Mouse (Mus musculus): ENCODE results near the gene Fbxl17. TPM values are rescaled to one million over a fixed set of nuclear protein-coding genes. Genes with fewer than 3 reads are reported as not detected.
A peak's percentile ranks its signal among the peaks of the same experiment; 100 is the strongest.

Fbxl17 gene
- total RNA-seq, 2 experiments from 2014 or later, result 53.7 to 55.0 TPM

DNA sequence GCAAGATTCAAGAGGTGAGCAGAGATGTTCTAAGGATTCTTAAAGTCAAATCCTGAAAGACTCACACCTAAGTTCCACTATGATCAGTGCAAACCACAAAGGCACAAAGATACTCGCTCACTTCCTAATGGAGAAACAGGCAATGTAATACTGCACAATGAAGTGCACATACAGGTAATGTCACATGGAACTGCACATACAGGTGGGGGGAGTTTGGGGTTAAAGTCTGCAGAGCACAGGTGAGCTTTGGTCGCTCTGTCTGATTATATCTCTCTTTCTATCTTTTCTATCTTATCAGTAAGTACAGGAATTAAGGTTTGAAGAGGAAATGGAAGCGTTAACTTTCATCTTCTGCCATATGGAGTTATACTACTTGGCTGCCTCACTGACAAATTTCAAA, 158.6 kb downstream of the Fbxl17 start:
- no peak for DNase-seq (ENCODE audit: low spot score in 2 of 2)

- no peak for DNase-seq (ENCODE audit: low spot score in 2 of 2)
These were observed 170.9 kb downstream of the Fbxl17 start for GRCm38 (mm10) chr17:63328888-63329287.

DNA sequence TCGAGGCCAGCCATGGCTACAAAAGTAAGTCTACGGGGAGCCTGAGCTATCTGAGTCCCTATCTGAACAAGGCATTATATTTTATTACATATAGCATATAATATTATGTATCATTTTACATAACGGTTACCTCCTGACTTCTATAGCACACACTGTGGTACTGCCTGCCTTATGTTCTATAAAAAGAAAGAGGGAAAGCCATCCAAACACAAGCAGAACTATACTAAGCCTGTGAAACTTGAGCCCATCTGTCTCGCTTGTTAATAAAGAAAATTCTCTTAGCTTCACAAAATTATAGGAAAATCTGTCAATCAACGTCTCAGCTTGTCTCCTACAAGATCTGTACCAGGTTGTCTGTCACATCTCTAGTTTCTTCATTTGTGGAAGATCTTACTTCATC, 173.6 kb downstream of the Fbxl17 start:
- DNase-seq (ENCODE audit: low spot score in 2 of 2), result peak in 1 of 2 experiments; percentile 32

GRCm38 (mm10) chr17:63324672-63325071, 175.1 kb downstream of the Fbxl17 start:
- DNase-seq (ENCODE audit: low spot score in 2 of 2), result no peak

DNA sequence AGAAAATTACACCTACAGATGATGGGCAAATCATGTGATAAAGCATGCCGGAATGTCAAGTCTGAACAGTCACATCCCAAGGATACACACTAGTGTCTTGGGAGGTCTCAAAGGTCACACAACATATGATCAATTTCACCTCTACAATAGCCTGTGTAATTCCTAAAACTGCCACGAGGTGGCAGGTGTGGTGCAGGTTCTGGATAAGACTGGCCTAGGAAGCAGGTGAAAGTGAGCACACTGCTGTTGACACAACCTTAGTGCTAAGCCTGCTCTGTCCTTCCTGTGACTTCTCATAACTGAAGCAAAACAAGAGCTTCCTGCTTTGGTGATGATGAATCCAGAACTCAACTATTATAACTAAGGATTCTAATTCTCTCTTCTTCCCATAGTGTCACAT, 175.8 kb downstream of the Fbxl17 start:
- peak; percentile 28 to 84 for DNase-seq (ENCODE audit: low spot score in 2 of 2)

- no peak for DNase-seq (ENCODE audit: low spot score in 2 of 2)
These were observed 177.0 kb downstream of the Fbxl17 start for GRCm38 (mm10) chr17:63322846-63323245.

DNA sequence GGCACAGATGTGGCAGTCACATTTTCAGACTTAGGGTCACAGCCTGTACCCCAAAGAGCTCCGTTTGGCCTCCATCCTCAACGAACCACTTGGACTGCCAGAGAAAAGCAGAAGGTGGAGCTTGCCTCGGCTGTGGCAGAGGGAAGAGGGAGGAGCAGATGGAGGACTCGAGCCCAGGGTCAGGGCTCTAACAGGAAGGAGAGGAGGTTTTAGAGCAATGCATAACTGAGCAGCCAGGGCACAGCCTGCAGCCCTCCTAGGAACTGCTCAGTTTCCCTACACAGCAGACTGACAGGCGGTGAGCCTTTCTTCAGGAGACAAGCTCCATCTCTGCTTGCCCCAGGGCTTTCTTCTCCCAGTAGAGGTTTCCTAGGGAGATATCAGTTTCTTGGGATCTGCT, 178.5 kb downstream of the Fbxl17 start:
- DNase-seq (ENCODE audit: low spot score in 2 of 2), result no peak

DNA sequence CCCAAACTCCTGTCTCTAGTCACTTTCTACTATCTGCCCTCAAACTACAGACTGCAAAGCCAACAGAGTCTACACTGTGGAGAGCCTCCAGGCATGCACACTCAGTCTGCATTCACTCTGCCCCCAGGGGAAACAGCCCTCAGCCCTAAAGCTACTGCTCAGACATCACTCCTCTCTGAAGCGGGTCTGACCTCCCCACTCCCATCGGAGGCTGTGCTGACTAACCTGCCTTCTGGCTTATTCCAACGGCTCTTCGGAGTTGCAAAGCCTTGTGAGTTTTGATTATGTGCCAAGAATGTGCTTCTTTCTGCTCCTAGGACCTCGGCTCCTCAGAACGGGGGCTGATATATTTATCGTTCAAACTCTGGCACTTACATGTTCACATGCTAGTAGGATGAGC, 182.3 kb downstream of the Fbxl17 start:
- DNase-seq (ENCODE audit: low spot score in 2 of 2), result no peak

- DNase-seq (ENCODE audit: low spot score in 2 of 2), result no peak
These were observed 184.0 kb downstream of the Fbxl17 start for GRCm38 (mm10) chr17:63315646-63316480.

GRCm38 (mm10) chr17:63312804-63313203, 187.0 kb downstream of the Fbxl17 start:
- DNase-seq (ENCODE audit: low spot score in 2 of 2), result no peak

- no peak for DNase-seq (ENCODE audit: low spot score in 2 of 2)
These were observed 187.5 kb downstream of the Fbxl17 start for GRCm38 (mm10) chr17:63312330-63312729.

DNA sequence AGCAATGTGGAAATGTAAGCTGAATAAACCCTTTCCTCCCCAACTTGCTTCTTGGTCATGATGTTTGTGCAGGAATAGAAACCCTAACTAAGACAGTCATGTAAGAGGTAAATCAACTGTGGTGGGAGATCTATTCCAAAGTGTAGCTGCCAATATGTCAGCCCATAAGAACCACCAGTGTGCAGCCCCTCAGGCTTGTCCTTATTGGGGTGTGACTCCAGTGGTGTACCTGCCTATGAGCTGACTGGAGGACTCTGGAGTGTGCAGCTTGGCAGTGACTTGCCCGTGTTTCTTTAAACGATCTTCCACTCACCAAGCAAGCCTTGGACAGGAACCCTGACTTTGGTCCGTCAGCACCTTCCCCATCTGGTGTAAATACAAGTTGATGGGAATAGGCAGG, 188.2 kb downstream of the Fbxl17 start:
- no peak for DNase-seq (ENCODE audit: low spot score in 2 of 2)

DNA sequence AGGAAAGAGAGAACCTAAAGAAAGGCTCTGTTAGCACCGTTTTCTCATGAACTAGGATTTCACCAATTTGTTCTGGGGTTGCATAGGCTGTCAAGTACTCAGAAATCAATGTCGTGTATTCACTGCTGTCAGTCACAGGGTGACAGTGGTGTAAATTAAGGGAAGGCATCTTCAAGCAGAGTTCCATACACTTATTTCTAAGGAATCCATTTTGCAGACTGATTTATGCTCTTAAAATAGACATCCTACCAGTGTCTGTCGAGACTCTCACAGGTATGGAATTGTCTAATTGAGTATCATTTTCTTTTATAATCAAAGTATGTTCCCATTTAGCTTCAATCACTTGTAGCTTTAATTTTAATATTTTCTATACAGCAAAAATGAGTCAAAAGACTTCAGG, 189.8 kb downstream of the Fbxl17 start:
- DNase-seq (ENCODE audit: low spot score in 2 of 2), result no peak

GRCm38 (mm10) chr17:63303862-63304261, 196.0 kb downstream of the Fbxl17 start:
- no peak for DNase-seq (ENCODE audit: low spot score in 2 of 2)

DNA sequence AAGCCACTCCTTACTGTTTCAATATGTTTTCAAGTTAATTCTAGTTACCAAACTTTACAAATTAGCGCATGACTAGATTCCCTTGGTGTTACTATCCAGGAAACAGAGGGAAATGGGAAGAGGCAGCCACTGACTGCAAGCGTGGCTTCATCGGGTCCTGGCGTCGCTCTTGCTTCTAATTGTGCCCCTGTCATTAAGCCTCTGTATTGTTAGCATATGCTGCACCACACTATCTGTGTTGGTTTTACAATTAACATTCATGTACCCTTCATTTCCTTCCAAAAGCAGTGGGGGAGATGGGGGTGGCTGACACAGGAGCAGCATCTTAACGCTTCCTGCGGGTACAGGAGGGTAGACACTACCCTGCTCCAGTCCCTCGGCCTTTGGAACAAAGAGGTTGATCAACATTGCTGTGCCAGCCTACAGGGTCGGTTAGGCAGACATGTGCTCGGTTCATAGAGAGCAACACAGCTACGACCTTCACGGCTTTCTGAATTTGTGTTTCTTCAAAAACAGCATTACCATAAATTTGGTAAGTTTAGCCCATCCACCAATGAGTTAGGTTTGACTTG, 197.9 kb downstream of the Fbxl17 start:
- DNase-seq (ENCODE audit: low spot score in 2 of 2), result no peak

DNA sequence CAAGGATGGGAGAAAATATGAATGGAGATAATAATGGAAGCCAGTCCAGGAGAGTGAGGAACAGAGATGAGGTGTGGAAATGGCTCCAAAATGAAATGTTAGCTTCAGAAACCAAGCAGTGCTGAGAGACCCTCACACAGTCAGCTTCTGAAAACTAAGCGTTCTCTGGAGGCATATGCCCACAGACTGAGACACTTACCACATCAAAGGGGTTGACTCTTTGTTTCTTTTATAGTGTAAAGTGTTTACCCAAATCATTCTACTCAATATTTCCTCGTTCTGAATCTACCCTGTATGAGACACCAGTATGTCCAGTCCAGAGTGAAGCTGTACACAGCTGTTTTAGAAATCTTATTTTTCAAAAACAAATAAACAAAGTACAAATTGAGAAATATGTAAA, 204.3 kb downstream of the Fbxl17 start:
- DNase-seq (ENCODE audit: low spot score in 2 of 2), result no peak

GRCm38 (mm10) chr17:63294961-63295360, 204.9 kb downstream of the Fbxl17 start:
- no peak for DNase-seq (ENCODE audit: low spot score in 2 of 2)

- no peak for DNase-seq (ENCODE audit: low spot score in 2 of 2)
These were observed 205.8 kb downstream of the Fbxl17 start for GRCm38 (mm10) chr17:63293979-63294378.

DNA sequence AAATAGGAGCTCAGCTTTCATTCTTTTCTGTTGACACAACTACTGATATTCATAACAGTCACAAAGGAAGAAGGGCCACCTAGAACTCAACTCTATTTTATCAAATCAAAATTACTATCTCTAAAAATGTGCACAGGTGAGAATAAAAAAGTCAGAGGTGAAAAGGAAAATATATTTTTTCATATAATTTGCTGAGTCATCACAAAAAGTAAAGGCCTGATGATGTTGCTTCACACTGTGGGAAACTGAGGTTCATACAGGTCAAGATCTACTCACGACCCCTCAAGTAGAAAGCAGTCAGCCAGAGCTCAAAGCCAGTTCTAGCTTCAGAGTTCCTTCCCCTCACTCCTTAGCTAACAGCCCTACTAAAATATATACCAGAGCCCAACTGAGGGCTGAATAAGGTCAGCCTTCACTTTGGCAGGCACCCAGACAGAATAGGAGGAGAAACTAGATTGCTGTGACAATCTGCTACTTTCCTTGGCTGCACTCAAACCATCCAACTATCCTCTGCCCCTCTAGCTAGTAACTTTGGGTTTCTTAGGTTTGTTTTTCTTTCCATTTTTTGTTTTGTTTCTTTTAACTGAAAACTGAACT, 210.4 kb downstream of the Fbxl17 start:
- no peak for DNase-seq (ENCODE audit: low spot score in 2 of 2)

DNA sequence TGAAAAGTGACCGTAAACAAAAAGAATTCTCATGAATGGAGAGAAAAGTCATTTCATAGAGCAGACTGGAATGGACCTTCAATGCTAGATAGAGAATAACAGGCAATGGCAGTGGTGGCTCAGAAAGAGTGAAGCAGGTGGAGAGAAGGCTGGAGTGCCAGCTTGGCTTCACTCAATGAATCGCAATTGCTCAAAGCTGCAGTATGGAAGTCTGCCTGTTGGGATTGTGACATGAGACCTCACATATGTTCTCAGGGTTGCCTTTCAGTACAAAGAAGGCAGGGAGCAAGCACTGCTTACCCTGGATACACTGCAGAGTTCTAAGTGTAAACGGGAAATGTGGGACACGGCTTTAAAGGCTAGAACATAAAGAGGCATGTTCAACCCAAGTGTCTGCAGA, 211.0 kb downstream of the Fbxl17 start:
- DNase-seq (ENCODE audit: low spot score in 2 of 2), result peak; percentile 14 to 59

DNA sequence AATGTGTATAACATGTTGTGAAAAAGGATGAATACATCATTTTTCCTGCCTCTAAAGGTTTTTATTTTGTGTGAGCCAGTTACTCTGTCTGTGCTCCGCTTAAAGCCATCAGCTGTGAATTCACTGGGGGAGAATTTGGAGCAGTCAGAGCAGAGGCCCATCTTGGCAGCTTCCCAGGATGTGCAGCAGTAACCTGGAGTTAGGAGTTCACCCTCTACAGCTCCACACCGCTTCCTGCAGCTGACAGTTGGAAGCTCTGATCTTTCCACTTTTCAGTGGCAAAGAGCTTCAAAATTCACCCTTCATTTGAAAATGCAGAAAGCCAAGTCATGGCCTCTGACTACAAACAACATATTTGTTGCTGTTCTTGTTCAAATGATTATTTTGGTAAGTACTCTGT, 212.4 kb downstream of the Fbxl17 start:
- DNase-seq (ENCODE audit: low spot score in 2 of 2), result peak in 1 of 2 experiments; percentile 24

- DNase-seq (ENCODE audit: low spot score in 2 of 2), result peak; percentile 58 to 83
These were observed 214.4 kb downstream of the Fbxl17 start for GRCm38 (mm10) chr17:63285265-63285939.

All from layer of hippocampus, adult 18-20 months (tissue).